Mouse (Mus musculus): ENCODE results near the gene Ssc4d. TPM values are rescaled to one million over a fixed set of nuclear protein-coding genes. Genes with fewer than 3 reads are reported as not detected.

The Ssc4d gene
- polyA plus RNA-seq, 1 experiment from 2014 or later, result 3.8 TPM

DNA sequence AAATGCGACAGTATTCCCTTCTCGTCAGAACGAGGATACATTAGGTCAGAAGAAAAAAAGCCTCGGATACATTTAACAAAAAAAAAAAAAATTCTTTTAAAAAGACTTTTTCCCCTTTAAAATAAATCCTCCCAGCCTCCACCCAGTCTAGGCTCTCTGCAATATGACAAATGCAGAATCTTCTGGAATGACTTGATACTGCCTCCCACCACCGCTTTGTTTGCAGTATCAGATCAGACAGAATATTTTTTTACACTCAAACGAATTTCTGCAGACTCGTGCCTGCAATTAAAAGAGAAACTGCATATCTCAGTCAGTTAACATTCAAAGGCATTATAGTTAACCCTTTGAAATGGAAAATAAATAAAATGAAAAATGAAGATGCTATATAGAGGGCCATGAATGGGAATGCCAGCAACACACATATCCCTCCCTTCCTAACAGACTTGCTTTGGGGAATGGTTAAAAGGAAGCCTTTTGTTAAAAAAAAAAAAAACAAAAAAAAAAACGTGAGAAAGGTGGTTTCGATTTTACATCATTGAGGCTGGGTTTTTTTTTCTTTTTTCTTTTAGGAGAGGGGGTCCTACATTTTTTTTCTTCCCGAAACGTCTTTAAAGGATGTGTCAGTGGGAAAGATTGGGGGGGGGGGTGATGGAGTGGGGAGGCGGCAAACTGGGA is 41.0 kb downstream of the Ssc4d start:
- no peak for ATAC-seq (ENCODE audit: insufficient read depth)
- WGBS, result 6% methylated on average over 12 of the region's 12 CpGs
- peak; percentile 52 for DNase-seq

DNA sequence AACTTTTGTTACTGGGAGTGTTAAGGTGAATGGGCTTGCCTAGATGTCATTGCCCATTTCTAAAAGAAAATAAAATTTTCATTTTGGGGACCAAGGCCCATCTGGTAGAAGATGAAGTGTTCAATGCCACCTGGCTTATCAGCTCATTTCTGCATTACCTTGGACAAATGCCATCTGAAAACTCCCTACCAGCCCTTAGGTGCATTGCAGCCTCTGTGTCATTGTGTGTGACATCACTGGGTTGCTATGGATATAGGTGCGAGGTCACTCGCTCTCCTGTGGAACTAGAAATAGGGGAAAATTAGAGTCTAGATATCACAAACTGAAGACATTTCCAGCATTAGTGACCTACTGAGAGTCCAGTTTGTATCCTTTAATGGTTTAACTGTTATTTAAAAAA is 42.0 kb downstream of the Ssc4d start:
- Histone ChIP-seq H3K27ac (ENCODE audit: low read depth) (no peak overlapping the region), H3K27me3 (ENCODE audit: insufficient read depth, low read length) (no peaks in the 10 kb centered on the region), H3K4me1 (ENCODE audit: insufficient read depth) (peaks cover 11% of the 10 kb centered on the region), H3K4me2 (peak overlapping the region; percentile 78), H3K36me3 (ENCODE audit: insufficient read depth) (peaks cover 50% of the 10 kb centered on the region), H3K9me3 (ENCODE audit: low read depth, low read length) (no peaks in the 10 kb centered on the region), H3K4me3 (ENCODE audit: low read depth, low read length) (peak overlapping the region; percentile 78), H3K9ac (no peak overlapping the region)
- TF ChIP-seq CTCF (IDR thresholded peaks at IDR 0.05; ENCODE audit: low read depth), result no peak
- DNase-seq (no peak), ATAC-seq (ENCODE audit: insufficient read depth) (no peak)
- 73% methylated on average over 2 of the region's 2 CpGs for WGBS

More for the DNA sequence above, 41.0 kb downstream of the Ssc4d start:
- Histone ChIP-seq H3K9ac (peak overlapping the region; percentile 93), H3K27ac (ENCODE audit: low read depth) (peak overlapping the region; percentile 98), H3K4me2 (peak overlapping the region; percentile 78), H3K9me3 (ENCODE audit: low read depth, low read length) (no peaks in the 10 kb centered on the region), H3K36me3 (ENCODE audit: insufficient read depth) (peaks cover 41% of the 10 kb centered on the region), H3K4me3 (ENCODE audit: low read depth, low read length) (peak overlapping the region; percentile 78), H3K4me1 (ENCODE audit: insufficient read depth) (peaks cover 11% of the 10 kb centered on the region), H3K27me3 (ENCODE audit: insufficient read depth, low read length) (no peaks in the 10 kb centered on the region)
- TF ChIP-seq CTCF (IDR thresholded peaks at IDR 0.05; ENCODE audit: low read depth), result no peak

DNA sequence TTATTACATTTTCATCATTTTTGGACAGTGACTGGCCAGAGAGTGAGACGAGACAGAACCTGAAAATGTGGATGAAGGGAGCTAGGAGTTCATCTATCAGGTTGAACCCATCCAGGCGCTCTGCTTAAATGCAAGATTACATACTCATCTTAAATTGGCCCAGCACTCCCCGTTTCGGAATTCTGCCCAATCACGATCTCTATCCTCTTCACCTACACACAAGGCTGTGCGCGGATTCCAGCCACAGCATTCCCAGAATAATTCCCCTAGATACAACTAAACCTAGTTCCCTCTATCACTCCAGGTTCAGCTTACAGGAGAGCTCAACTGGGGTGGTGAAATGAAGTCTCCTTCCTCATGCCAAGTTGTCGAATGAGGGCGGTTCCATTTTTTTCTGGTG is 42.8 kb downstream of the Ssc4d start:
- H3K4me2 ChIP-seq, result no peak overlapping the region
- H3K9me3 ChIP-seq (ENCODE audit: low read depth, low read length), result no peaks in the 10 kb centered on the region
- peaks cover 59% of the 10 kb centered on the region for H3K36me3 ChIP-seq (ENCODE audit: insufficient read depth)
- H3K27me3 ChIP-seq (ENCODE audit: insufficient read depth, low read length), result no peaks in the 10 kb centered on the region
- ATAC-seq (ENCODE audit: insufficient read depth) (no peak), DNase-seq (no peak)
- 87% methylated on average over 9 of the region's 9 CpGs for WGBS
- no peak overlapping the region for H3K4me3 ChIP-seq (ENCODE audit: low read depth, low read length)
- H3K4me1 ChIP-seq (ENCODE audit: insufficient read depth), result peaks cover 11% of the 10 kb centered on the region
- TF ChIP-seq CTCF (IDR thresholded peaks at IDR 0.05; ENCODE audit: low read depth), result no peak
- no peak overlapping the region; the same call in 1 of the 2 replicates for H3K27ac ChIP-seq (ENCODE audit: low read depth)
- no peak overlapping the region for H3K9ac ChIP-seq

DNA sequence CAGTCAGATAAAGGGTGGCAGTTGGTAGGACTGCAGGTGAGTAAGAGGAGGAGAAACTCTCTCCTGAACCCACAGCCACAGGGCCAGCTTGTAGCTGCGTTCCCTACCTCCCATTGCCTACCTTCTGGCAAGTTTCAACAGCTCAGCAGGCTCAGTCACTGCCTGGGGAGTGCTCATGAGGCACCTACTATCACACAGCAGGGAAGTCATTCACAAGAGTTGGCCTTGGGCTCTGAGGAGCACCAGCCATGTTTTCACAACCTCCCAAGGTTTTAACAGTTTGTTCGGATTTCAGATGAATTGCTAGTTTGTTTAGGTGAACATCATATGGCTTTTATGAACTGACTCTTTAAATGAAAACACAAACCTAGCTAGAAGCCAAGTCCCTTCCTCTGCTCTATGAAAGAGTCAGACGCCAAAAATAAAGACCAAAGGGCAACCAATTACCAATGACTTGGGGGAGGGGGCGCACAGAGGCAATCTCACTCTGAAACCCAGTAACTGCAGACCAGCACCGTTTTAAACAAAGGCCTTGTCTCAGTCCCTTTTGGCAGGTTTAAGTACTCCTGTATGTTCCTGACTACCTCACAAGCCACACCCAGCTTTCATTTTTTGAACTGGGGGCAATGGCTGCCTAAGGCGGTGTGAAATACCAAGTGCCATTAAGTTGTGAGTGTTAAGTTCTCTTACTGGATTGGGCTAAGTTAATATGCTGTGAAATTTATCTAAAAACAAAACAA is 44.5 kb downstream of the Ssc4d start:
- no peaks in the 10 kb centered on the region for H3K9me3 ChIP-seq (ENCODE audit: low read depth, low read length)
- no peak for ATAC-seq (ENCODE audit: insufficient read depth)
- H3K36me3 ChIP-seq (ENCODE audit: insufficient read depth), result peaks cover 74% of the 10 kb centered on the region
- no peak overlapping the region for H3K4me2 ChIP-seq
- WGBS, result 79% methylated on average over 6 of the region's 6 CpGs
- no peak overlapping the region for H3K9ac ChIP-seq
- H3K27ac ChIP-seq (ENCODE audit: low read depth), result no peak overlapping the region
- H3K4me3 ChIP-seq (ENCODE audit: low read depth, low read length), result no peak overlapping the region
- H3K27me3 ChIP-seq (ENCODE audit: insufficient read depth, low read length), result no peaks in the 10 kb centered on the region
- peaks cover 4% of the 10 kb centered on the region for H3K4me1 ChIP-seq (ENCODE audit: insufficient read depth)
- no peak for TF ChIP-seq CTCF (IDR thresholded peaks at IDR 0.05; ENCODE audit: low read depth)
- no peak for DNase-seq

DNA sequence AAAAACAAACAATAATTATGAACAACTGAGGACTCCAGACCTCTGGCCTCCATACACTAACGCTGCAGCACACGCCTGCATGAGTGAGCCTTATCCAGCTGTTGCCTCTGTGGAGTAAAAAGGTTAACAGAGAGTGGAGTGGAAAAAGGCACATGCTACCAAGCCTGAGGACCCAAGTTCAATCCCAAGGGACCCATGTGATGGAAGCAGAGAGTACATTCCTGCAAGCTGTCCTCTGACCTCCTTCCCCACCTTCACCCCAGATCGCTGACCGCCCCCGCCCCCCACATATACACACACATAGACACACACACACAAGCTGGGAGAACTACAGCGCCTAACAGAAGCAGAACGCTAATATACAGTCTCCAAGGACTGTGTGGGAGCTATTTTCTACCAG is 50.4 kb downstream of the Ssc4d start:
- Histone ChIP-seq H3K9ac (no peak overlapping the region), H3K4me1 (ENCODE audit: insufficient read depth) (no peaks in the 10 kb centered on the region), H3K27me3 (ENCODE audit: insufficient read depth, low read length) (no peaks in the 10 kb centered on the region), H3K36me3 (ENCODE audit: insufficient read depth) (peaks cover 95% of the 10 kb centered on the region), H3K9me3 (ENCODE audit: low read depth, low read length) (no peaks in the 10 kb centered on the region), H3K4me3 (ENCODE audit: low read depth, low read length) (no peak overlapping the region), H3K27ac (ENCODE audit: low read depth) (no peak overlapping the region), H3K4me2 (no peak overlapping the region)
- no peak for DNase-seq
- WGBS, result 90% methylated on average over 7 of the region's 7 CpGs
- no peak for TF ChIP-seq CTCF (IDR thresholded peaks at IDR 0.05; ENCODE audit: low read depth)
- ATAC-seq (ENCODE audit: insufficient read depth), result no peak

DNA sequence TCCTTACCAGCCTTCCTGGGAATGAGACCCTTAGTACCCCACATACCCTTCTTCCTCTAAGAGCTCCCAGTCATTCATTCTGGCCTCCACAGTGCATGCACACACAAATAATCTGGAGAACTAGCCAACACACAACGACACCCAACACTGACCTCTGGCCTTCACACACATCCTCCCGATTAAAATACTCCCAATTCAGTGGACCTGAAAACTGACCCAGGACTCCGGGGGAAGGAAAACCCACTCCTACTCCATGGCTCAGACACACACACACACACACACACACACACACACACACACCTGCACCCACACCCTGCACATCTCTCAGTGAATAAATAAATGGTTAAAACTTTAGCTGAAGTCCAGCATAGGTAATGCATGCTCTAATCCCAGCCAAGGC is 54.4 kb downstream of the Ssc4d start:
- Histone ChIP-seq H3K9ac (no peak overlapping the region), H3K27ac (ENCODE audit: low read depth) (no peak overlapping the region), H3K4me2 (no peak overlapping the region), H3K27me3 (ENCODE audit: insufficient read depth, low read length) (no peaks in the 10 kb centered on the region), H3K9me3 (ENCODE audit: low read depth, low read length) (no peaks in the 10 kb centered on the region), H3K4me1 (ENCODE audit: insufficient read depth) (no peaks in the 10 kb centered on the region), H3K4me3 (ENCODE audit: low read depth, low read length) (no peak overlapping the region), H3K36me3 (ENCODE audit: insufficient read depth) (peaks cover 90% of the 10 kb centered on the region)
- 80% methylated on average over 3 of the region's 3 CpGs for WGBS
- ATAC-seq (ENCODE audit: insufficient read depth) (no peak), DNase-seq (no peak)
- TF ChIP-seq CTCF (IDR thresholded peaks at IDR 0.05; ENCODE audit: low read depth), result no peak

DNA sequence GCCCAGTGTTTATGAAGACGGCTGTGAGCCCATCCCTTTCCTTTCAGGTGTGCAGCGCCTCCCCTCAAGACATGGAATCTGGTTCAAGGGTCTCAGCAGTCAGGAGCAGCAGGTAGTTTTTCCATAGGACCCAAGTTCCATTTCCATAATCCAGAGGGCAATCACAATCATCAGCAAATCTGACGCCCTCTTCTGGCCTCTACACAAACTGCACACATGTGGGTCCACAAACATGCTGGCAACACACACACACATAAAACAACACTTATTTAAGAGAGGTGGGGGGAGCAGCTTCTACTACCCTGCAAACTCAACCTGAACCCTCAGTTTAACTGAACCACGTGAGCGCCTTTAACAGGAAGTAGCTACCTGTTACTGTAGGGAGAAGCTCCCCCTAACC is 55.7 kb downstream of the Ssc4d start:
- Histone ChIP-seq H3K36me3 (ENCODE audit: insufficient read depth) (peaks cover 83% of the 10 kb centered on the region), H3K27me3 (ENCODE audit: insufficient read depth, low read length) (no peaks in the 10 kb centered on the region)
- 92% methylated on average over 5 of the region's 5 CpGs for WGBS

More for the DNA sequence above, 55.7 kb downstream of the Ssc4d start:
- Histone ChIP-seq H3K27ac (ENCODE audit: low read depth) (no peak overlapping the region), H3K4me1 (ENCODE audit: insufficient read depth) (no peaks in the 10 kb centered on the region; the same call in 1 of the 2 replicates), H3K9ac (no peak overlapping the region), H3K9me3 (ENCODE audit: low read depth, low read length) (no peaks in the 10 kb centered on the region), H3K4me2 (no peak overlapping the region), H3K4me3 (ENCODE audit: low read depth, low read length) (no peak overlapping the region)
- TF ChIP-seq CTCF (IDR thresholded peaks at IDR 0.05; ENCODE audit: low read depth), result peak; percentile 23; the same call in 1 of the 2 replicates
- ATAC-seq (ENCODE audit: insufficient read depth) (no peak), DNase-seq (no peak)
